Mouse (Mus musculus) cerebellum, adult (tissue): Measurements from ENCODE around the gene Gpr4.

Experiments used
- ATAC-seq: cut with Nextera tagmentation; 2 replicates; pipeline ENCODE4 v1.9.2; 2017; ENCODE audit warnings: mild to moderate bottlenecking, moderate library complexity, mixed read lengths; ENCODE audit not compliant: insufficient number of reproducible peaks, low FRiP score, low TSS enrichment

Gene Gpr4

GRCm38 (mm10) chr7:19184758-19185157 is 27.6 kb upstream of the Gpr4 start:
- ATAC-seq: no peak

- ATAC-seq: no peak
Observed at GRCm38 (mm10) chr7:19194676-19195075, 17.7 kb upstream of the Gpr4 start.

DNA sequence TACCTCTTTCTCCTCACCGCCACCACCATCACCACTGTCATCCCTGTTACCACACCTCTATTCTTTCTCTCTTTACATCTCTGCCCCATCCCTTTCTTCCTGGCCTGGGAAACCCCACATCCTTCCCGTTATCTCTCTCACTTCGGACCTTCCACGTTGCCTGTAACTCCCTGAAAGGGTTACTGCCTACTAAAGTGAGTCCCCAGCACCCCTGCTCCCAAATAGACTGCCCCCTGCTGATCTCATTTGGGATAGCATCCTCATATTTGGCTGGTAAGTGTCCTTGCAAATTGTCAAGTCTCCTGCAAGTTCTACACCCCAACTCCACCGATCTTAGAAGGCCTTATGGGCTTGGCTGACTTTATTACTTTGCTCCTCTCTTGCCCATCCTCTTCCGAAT is 15.7 kb upstream of the Gpr4 start:
- no peak for ATAC-seq

DNA sequence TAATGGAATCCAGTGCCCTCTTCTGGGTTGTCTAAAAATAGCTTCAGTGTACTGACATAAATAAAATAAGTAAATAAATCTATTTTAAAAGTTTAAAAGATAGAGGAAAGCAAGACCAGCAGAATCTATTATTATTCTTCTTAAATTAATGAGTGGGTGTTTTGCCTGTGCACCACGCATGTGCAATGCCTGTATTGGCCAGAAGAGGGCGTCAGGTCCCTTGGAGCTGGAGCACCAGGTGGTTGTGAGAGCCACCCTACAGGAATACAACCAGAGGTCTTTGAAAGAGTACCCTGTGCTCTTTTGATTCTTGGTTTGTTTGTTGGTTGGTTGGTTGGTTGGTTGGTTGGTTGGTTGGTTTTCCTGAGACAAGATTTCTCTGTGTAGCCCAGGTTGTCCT is 14.4 kb upstream of the Gpr4 start:
- no peak for ATAC-seq

DNA sequence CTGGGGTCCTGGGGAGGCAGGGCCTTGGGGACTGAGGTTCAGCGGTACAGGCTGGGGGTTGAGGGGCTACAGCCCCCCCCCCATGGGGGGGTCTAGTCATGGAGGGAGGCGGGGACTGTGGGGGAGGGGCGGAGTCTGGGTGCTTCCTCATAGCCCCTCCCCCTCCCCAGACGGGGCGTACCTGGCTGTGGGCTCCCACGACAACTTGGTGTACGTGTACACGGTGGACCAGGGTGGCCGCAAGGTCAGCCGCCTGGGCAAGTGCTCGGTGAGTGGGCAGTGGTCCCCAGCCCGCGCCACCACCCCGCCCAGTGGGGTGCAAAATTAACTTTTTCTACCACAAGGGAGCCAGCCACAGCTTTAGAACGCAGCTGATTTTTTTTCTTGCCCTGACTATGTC is 10.7 kb upstream of the Gpr4 start:
- no peak for ATAC-seq

GRCm38 (mm10) chr7:19202065-19202850 is 10.1 kb upstream of the Gpr4 start:
- no peak for ATAC-seq

DNA sequence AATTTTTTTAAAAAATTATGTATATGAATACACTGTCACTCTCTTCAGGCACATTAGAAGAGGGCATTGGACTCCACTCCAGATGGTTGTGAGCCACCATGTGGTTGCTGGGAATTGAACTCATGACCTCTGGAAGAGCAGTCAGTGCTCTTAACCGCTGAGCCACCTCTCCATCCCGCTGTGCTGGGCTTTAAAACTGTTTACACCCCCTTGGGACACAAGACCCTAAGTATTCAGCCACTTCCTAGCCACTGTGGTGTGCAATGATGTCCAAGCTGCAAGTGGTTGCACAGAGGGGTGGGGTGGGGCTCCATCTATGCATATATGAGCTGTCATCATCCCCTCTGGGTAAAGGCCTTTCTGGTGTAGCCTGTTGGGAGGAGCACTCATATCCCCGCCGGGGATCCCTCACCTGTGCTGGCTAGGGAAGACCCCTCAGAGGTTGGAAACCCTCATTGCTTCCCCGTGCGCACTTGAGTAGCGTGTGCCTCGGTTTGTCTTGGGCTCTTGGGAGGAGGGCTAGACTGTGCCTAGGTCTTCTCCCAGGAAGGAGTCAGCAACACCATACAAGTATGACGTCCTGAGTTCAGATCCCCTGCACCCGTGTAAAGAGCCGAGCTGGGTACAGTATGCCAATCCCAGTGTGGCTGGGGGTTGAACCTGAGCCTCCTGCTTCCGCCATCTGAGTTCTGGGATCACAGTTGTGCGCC is 4.0 kb upstream of the Gpr4 start:
- no peak for ATAC-seq

DNA sequence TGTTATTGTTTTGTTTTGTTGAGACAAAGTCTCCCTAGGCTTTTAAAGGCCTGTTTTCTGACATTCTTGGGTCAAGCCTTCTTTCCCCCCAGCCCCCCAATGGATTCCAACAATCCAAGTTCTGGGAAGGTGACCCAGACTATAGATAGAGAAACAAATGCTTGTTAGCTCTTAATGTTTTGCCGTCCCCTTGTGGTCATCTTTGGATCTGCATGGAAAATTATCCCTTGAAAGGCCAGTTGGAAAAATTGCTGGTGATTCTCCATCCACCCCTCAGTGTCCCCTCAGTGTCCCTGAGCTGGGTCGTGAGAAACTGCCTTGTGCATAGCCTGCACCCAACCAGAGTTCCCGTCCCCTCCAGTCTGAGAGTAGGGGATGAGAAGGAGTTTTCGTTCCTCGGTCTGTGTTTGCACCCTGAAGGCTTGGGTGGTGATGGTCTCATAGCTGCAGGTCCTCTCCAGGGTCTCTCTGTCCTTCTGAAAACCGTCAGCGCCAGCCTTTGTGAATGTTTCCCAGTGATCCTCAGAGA is 3.3 kb upstream of the Gpr4 start:
- ATAC-seq: peak; percentile 15; the same call in 1 of the 2 replicates

DNA sequence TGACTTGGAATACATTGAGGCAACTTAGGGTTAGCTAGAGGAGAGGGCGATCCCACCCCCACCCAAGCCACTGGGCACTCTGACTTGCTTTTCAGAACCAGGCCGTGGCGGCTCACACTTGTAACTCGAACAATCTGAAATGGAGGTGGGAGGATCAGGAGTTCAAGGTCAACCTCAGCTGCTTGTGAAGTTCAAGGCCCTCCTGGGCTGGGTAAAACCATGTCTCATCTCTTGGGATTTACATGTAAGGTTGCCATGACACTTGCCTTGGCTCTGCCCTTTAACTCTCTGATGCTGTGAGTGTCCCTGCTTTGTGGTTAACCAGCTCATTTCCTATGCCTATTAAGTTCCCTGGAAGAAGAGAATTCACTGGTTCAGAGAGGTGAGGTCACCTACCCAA is 2.8 kb upstream of the Gpr4 start:
- no peak for ATAC-seq

DNA sequence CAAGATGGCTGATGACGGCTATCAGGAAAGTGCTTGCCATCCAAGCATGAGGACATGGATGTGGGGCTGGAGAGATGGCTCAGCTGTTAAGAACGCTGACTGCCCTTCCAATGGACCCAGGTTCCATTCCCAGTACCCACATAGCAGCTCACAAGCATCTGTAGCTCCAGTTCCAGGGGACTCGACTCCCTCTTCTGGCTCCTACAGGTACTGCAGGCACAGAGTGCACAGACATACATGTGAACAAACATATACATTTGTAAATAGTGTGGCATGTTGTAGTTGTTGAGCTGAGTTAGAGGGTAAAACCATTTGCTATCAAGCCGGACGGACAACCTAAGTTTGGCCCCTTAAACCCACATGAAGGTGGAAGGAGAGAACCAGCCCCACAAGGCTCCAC is 2.3 kb upstream of the Gpr4 start:
- no peak for ATAC-seq

DNA sequence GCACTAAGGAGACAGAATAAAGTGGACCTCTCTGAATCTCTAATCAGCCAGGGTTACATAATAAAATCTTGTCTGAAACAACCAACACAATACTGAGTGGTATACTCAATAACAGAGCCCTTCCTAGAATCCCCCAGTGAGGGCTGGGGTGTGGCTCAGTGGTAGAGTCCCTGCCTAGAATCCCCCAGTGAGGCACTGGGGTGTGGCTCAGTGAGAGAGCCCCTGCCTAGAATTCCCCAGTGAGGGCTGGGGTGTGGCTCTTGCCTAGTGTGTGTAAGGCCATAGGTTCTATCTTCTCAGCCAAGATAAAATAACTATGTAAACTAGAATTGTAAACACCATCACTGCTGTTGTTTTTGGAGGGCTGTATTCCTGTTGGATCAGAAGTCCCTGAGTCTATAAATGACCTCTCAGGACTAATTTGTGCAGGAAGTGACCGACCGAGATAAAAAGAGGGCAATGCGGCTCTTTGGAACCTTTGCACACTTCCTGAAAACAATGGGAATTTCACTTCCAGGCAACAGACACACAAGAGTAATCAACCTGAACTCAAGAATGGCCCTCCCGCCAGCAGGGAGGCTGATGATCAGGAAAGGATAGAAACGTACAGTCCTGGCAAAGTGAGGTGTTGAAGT is 1.2 kb upstream of the Gpr4 start:
- ATAC-seq: no peak

DNA sequence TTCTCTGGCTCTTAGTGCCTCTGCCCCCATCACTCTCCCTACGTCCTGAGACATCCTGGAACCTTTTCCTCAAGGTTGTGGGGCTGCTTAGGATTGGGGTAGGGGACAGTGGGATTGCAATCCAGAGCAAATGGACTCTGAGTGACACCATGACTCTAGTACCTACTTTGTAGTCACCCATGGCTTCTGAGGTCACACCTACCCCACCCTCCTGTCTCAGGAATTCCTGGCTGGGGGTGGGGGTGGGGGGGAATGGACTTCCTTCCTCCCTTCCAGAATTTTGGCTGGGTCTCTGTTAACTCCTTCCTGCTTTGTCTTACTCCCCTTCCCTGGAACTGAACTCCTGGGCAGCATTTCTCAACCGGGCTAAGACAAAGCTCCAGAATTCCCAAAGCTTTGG is 1.0 kb downstream of the Gpr4 start:
- no peak for ATAC-seq

DNA sequence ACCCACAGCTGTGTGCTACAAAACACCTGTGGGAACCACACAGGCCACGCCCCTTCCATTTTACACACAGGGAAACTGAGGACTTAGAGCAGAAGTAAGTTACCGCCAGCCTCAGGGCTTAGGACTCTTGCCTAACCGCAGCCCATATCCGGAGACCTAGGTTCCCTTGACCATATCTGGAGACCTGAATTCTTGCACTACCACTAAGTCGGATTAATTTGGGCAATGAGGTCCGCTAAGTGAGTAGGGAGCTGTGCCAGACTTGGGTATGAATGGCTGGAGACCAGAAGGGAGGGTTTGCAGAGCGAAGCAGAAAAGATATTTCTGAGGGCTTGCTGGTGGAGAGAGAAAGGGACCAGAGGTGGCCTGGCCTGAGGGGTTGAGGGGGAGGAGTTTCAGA is 2.0 kb downstream of the Gpr4 start:
- no peak for ATAC-seq

DNA sequence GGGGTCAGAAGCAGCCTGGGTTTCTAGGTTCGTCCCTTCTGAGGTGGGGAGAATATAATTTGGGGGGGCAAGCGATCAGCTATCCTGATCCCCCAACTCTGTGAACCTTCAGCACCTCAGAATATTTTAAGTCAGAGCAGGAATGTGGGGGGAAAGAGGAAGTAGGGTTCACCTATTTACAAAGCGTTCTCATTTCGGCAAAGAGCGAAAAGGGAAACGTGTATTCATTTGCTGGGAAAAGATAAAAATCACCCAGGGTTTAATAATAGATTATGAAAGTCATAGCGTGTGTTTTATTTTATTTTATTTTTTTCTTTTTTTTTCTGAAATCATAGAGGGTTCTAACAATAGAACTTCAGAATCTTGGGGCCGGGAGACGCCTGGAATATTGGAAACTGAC is 2.6 kb downstream of the Gpr4 start:
- no peak for ATAC-seq

- ATAC-seq: no peak
Observed at GRCm38 (mm10) chr7:19217492-19217891, 5.2 kb downstream of the Gpr4 start.

- ATAC-seq: no peak
Observed at GRCm38 (mm10) chr7:19217944-19218343, 5.6 kb downstream of the Gpr4 start.

DNA sequence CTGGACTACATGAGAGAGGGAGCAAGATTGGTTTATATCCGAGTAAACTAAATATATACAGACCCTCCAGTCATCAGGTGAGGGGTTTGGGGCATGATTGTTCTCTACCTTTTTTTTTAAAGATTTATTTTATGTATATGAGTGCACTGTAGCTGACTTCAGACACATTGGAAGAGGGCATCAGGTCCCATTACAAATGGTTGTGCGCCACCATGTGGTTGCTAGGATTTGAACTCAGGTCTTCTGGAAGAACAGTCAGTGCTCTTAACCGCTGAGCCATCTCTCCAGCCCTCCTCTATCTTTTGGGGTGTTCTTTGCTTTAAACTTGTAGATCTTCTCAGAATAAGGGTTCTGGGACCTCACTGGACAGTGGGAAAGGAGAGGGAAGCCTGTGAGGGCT is 7.7 kb downstream of the Gpr4 start:
- ATAC-seq: no peak

DNA sequence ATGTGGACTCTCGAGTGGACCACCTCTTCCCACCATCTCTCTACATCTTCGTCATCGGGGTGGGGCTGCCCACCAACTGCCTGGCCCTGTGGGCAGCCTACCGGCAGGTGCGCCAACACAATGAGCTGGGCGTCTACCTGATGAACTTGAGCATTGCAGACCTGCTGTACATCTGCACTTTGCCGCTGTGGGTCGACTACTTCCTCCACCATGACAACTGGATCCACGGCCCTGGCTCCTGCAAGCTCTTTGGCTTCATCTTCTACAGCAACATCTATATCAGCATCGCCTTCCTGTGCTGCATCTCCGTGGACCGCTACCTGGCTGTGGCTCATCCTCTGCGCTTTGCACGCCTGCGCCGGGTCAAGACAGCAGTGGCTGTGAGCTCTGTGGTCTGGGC is 9.9 kb downstream of the Gpr4 start:
- ATAC-seq: no peak

DNA sequence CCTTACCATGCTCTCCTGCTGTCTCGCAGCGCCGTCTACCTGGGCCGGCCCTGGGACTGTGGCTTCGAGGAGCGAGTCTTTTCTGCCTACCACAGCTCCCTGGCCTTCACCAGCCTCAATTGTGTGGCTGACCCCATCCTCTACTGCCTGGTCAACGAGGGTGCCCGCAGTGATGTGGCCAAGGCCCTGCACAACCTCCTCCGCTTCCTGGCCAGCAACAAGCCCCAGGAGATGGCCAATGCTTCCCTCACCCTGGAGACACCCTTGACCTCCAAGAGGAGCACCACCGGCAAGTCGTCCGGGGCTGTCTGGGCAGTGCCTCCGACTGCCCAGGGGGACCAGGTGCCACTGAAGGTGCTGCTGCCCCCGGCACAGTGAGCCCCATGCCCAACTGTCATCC is 10.5 kb downstream of the Gpr4 start:
- ATAC-seq: no peak

DNA sequence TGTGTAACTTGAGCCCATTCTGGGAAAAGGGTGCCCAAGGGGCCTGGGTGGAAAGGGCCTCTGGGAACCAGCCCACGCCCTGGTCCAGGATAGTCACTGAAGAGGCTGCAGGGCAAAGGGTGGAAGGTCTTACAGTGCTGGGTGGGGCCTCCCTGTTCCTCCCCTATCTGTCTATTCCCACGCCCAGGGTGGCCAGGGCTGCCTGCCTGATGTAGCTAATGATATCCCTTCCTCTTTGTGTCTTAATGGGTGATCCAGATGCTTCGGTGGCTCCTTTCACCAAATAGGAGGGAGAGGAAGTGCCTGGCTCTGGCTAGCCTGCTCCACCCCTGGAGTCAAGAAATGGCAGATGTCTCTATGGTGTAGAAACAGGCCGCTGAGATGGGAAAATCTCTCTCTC is 12.6 kb downstream of the Gpr4 start:
- ATAC-seq: no peak
